Mouse (Mus musculus): Measurements from ENCODE around the gene Guca1b. TPM values are rescaled to one million over a fixed set of nuclear protein-coding genes. Genes with fewer than 3 reads are reported as not detected.

The Guca1b gene
- polyA plus RNA-seq (2012; rRNA removed) = 1.3 and 1.6 TPM in 2 replicates

GRCm38 (mm10) chr17:47385145-47385544 lies at the start of gene Guca1b:
Gene Guca1b, plus strand, starts transcription at chr17:47385393.

GRCm38 (mm10) chr17:47368401-47369086 lies 16.6 kb upstream of the Guca1b start, which contains the start of gene Mrps10:
Gene Mrps10, plus strand, starts transcription at chr17:47368887.

GRCm38 (mm10) chr17:47400451-47400850 lies 15.3 kb downstream of the Guca1b start, which contains the start of gene Guca1a:
Gene Guca1a, minus strand, starts transcription at chr17:47400584.

GRCm38 (mm10) chr17:47436156-47436906 lies 51.1 kb downstream of the Guca1b start, which contains the start of gene AI661453:
Gene AI661453, plus strand, starts transcription at chr17:47436615.

GRCm38 (mm10) chr17:47436907-47437547 lies 51.8 kb downstream of the Guca1b start, which contains the start of gene 1700001C19Rik:
Gene 1700001C19Rik, minus strand, starts transcription at chr17:47437376.

Other genes starting within 250 kb of the Guca1b start
- gene Mrps10, start 16.5 kb upstream of the Guca1b start, polyA plus RNA-seq (2012; rRNA removed) = 19.3 and 22.7 TPM in 2 replicates
- 4.0 and 4.8 TPM in 2 replicates for gene Guca1a, start 15.2 kb downstream of the Guca1b start, polyA plus RNA-seq (2012; rRNA removed)
- gene AI661453, start 51.2 kb downstream of the Guca1b start, polyA plus RNA-seq (2012; rRNA removed) = 9.9 and 13.6 TPM in 2 replicates
- gene 1700001C19Rik, start 52.0 kb downstream of the Guca1b start, polyA plus RNA-seq (2012; rRNA removed) = 0.13 and 0.22 TPM in 2 replicates
- gene Taf8, start 116.9 kb downstream of the Guca1b start, polyA plus RNA-seq (2012; rRNA removed) = 15.2 and 17.2 TPM in 2 replicates
- 124 and 129 TPM in 2 replicates for gene Ccnd3, start 119.7 kb downstream of the Guca1b start, polyA plus RNA-seq (2012; rRNA removed)
- 8.1 and 8.4 TPM in 2 replicates for gene Bysl, start 226.1 kb downstream of the Guca1b start, polyA plus RNA-seq (2012; rRNA removed)
- 16.6 and 19.9 TPM in 2 replicates for gene Med20, start 226.2 kb downstream of the Guca1b start, polyA plus RNA-seq (2012; rRNA removed)
- gene Gm20517, start 226.2 kb downstream of the Guca1b start, polyA plus RNA-seq (2012; rRNA removed) = 0.73 and 0.74 TPM in 2 replicates
- gene Usp49, start 245.3 kb downstream of the Guca1b start, polyA plus RNA-seq (2012; rRNA removed) = 8.9 and 11.0 TPM in 2 replicates

Measured in colon, adult 2 months (tissue).